Mouse (Mus musculus): ENCODE measurements at regions not wholly inside any gene's neighbourhood (a gene's known extent, or its start where the extent isn't known, plus 50 kb on each side); places are given as distances from the start of the nearest gene placed in this dataset.
A peak's percentile ranks its signal among the peaks of the same experiment; 100 is the strongest.

GRCm38 (mm10) chr6:51329070-51329995 is 103.1 kb upstream of the Nfe2l3 start:
- no peak for DNase-seq (ENCODE audit: low spot score)
- Histone ChIP-seq H3K4me3 (ENCODE audit: low read depth, low read length) (no peak overlapping the region), H3K9me3 (ENCODE audit: control insufficient read depth, low read length) (no peaks in the 10 kb centered on the region), H3K27me3 (ENCODE audit: control insufficient read depth, insufficient read depth, low read length) (no peaks in the 10 kb centered on the region), H3K36me3 (ENCODE audit: control insufficient read depth, insufficient read depth, low read length) (no peaks in the 10 kb centered on the region), H3K4me2 (replicated peaks; ENCODE audit: low read depth) (no peak overlapping the region), H3K27ac (replicated peaks) (no peak overlapping the region), H3K4me1 (replicated peaks; ENCODE audit: control insufficient read depth, insufficient read depth) (no peaks in the 10 kb centered on the region), H3K9ac (ENCODE audit: low read length) (no peak overlapping the region)
- ATAC-seq (ENCODE audit: low FRiP score, low TSS enrichment): no peak
- TF ChIP-seq CTCF (IDR thresholded peaks at IDR 0.05; ENCODE audit: low read depth) (no peak), EP300 (optimal IDR thresholded peaks at IDR 0.05) (no peak)
- WGBS: 76% methylated on average over 13 of the region's 13 CpGs

- Histone ChIP-seq H3K27ac (replicated peaks) (no peak overlapping the region), H3K4me1 (replicated peaks; ENCODE audit: control insufficient read depth, insufficient read depth) (no peaks in the 10 kb centered on the region), H3K9me3 (ENCODE audit: control insufficient read depth, low read length) (no peaks in the 10 kb centered on the region), H3K9ac (ENCODE audit: low read length) (no peak overlapping the region), H3K27me3 (ENCODE audit: control insufficient read depth, insufficient read depth, low read length) (no peaks in the 10 kb centered on the region), H3K4me3 (ENCODE audit: low read depth, low read length) (no peak overlapping the region), H3K4me2 (replicated peaks; ENCODE audit: low read depth) (no peak overlapping the region), H3K36me3 (ENCODE audit: control insufficient read depth, insufficient read depth, low read length) (no peaks in the 10 kb centered on the region)
- 74% methylated on average over 5 of the region's 5 CpGs for WGBS
- no peak for DNase-seq (ENCODE audit: low spot score)
- no peak for ATAC-seq (ENCODE audit: low FRiP score, low TSS enrichment)
- no peak for TF ChIP-seq CTCF (IDR thresholded peaks at IDR 0.05; ENCODE audit: low read depth)
- TF ChIP-seq EP300 (optimal IDR thresholded peaks at IDR 0.05): no peak
Observed at GRCm38 (mm10) chr6:51330069-51330706, 102.3 kb upstream of the Nfe2l3 start.

GRCm38 (mm10) chr6:51332841-51333240 is 99.6 kb upstream of the Nfe2l3 start:
- H3K4me2 ChIP-seq (replicated peaks; ENCODE audit: low read depth): peak overlapping the region; percentile 18
- DNase-seq (ENCODE audit: low spot score) (no peak), ATAC-seq (ENCODE audit: low FRiP score, low TSS enrichment) (no peak)
- no peak overlapping the region for H3K4me3 ChIP-seq (ENCODE audit: low read depth, low read length)
- no peaks in the 10 kb centered on the region for H3K36me3 ChIP-seq (ENCODE audit: control insufficient read depth, insufficient read depth, low read length)
- WGBS: 48% methylated on average over 11 of the region's 11 CpGs
- peak overlapping the region; percentile 73 for H3K27ac ChIP-seq (replicated peaks)
- H3K9ac ChIP-seq (ENCODE audit: low read length): peak overlapping the region; percentile 23
- no peaks in the 10 kb centered on the region for H3K27me3 ChIP-seq (ENCODE audit: control insufficient read depth, insufficient read depth, low read length)
- no peak for TF ChIP-seq EP300 (optimal IDR thresholded peaks at IDR 0.05)
- no peak for TF ChIP-seq CTCF (IDR thresholded peaks at IDR 0.05; ENCODE audit: low read depth)
- no peaks in the 10 kb centered on the region for H3K9me3 ChIP-seq (ENCODE audit: control insufficient read depth, low read length)
- no peaks in the 10 kb centered on the region for H3K4me1 ChIP-seq (replicated peaks; ENCODE audit: control insufficient read depth, insufficient read depth)

GRCm38 (mm10) chr6:51333722-51334360 is 98.6 kb upstream of the Nfe2l3 start:
- no peak for DNase-seq (ENCODE audit: low spot score)
- Histone ChIP-seq H3K4me2 (replicated peaks; ENCODE audit: low read depth) (no peak overlapping the region; the same call in 1 of the 2 replicates), H3K4me3 (ENCODE audit: low read depth, low read length) (no peak overlapping the region)

GRCm38 (mm10) chr6:51335314-51335713 is 97.2 kb upstream of the Nfe2l3 start:
- Histone ChIP-seq H3K27me3 (ENCODE audit: control insufficient read depth, insufficient read depth, low read length) (no peaks in the 10 kb centered on the region), H3K27ac (replicated peaks) (no peak overlapping the region), H3K9ac (ENCODE audit: low read length) (no peak overlapping the region), H3K9me3 (ENCODE audit: control insufficient read depth, low read length) (no peaks in the 10 kb centered on the region), H3K4me1 (replicated peaks; ENCODE audit: control insufficient read depth, insufficient read depth) (no peaks in the 10 kb centered on the region), H3K4me3 (ENCODE audit: low read depth, low read length) (no peak overlapping the region), H3K36me3 (ENCODE audit: control insufficient read depth, insufficient read depth, low read length) (no peaks in the 10 kb centered on the region), H3K4me2 (replicated peaks; ENCODE audit: low read depth) (no peak overlapping the region)
- ATAC-seq (ENCODE audit: low FRiP score, low TSS enrichment) (peak; percentile 65), DNase-seq (ENCODE audit: low spot score) (no peak)
- TF ChIP-seq CTCF (IDR thresholded peaks at IDR 0.05; ENCODE audit: low read depth) (no peak), EP300 (optimal IDR thresholded peaks at IDR 0.05) (no peak)
- 76% methylated on average over 5 of the region's 5 CpGs for WGBS

More at GRCm38 (mm10) chr6:51333722-51334360, 98.6 kb upstream of the Nfe2l3 start:
- Histone ChIP-seq H3K27ac (replicated peaks) (peak overlapping the region; percentile 46; the same call in 1 of the 2 replicates), H3K36me3 (ENCODE audit: control insufficient read depth, insufficient read depth, low read length) (no peaks in the 10 kb centered on the region), H3K27me3 (ENCODE audit: control insufficient read depth, insufficient read depth, low read length) (no peaks in the 10 kb centered on the region), H3K4me1 (replicated peaks; ENCODE audit: control insufficient read depth, insufficient read depth) (no peaks in the 10 kb centered on the region), H3K9ac (ENCODE audit: low read length) (no peak overlapping the region), H3K9me3 (ENCODE audit: control insufficient read depth, low read length) (no peaks in the 10 kb centered on the region)
- ATAC-seq (ENCODE audit: low FRiP score, low TSS enrichment): peak; percentile 70; the same call in 1 of the 2 replicates
- no peak for TF ChIP-seq CTCF (IDR thresholded peaks at IDR 0.05; ENCODE audit: low read depth)
- no peak for TF ChIP-seq EP300 (optimal IDR thresholded peaks at IDR 0.05)
- 42% methylated on average over 7 of the region's 7 CpGs for WGBS

Data from stomach, postnatal 0 days (tissue).